Mouse (Mus musculus) bone marrow macrophage, adult 2 months (primary cell): ENCODE data around the gene Serpind1.

Source experiments
- CTCF ChIP-seq: IDR thresholded peaks from 2 replicates; pipeline ENCODE4 v1.5.1; 2012; ENCODE audit warnings: low read depth, mild to moderate bottlenecking, low read length, moderate library complexity
- POLR2A ChIP-seq: IDR thresholded peaks from 2 replicates; pipeline ENCODE4 v1.6.1; 2012; ENCODE audit warnings: mild to moderate bottlenecking, low read depth, low read length, borderline replicate concordance

GRCm38 (mm10) chr16:17324745-17325144 is 6.4 kb upstream of the Serpind1 start:
- TF ChIP-seq POLR2A = no peak
- no peak for TF ChIP-seq CTCF
